9 mouse cellular contexts compared by ENCODE assay signal in the genomic region with DNA sequence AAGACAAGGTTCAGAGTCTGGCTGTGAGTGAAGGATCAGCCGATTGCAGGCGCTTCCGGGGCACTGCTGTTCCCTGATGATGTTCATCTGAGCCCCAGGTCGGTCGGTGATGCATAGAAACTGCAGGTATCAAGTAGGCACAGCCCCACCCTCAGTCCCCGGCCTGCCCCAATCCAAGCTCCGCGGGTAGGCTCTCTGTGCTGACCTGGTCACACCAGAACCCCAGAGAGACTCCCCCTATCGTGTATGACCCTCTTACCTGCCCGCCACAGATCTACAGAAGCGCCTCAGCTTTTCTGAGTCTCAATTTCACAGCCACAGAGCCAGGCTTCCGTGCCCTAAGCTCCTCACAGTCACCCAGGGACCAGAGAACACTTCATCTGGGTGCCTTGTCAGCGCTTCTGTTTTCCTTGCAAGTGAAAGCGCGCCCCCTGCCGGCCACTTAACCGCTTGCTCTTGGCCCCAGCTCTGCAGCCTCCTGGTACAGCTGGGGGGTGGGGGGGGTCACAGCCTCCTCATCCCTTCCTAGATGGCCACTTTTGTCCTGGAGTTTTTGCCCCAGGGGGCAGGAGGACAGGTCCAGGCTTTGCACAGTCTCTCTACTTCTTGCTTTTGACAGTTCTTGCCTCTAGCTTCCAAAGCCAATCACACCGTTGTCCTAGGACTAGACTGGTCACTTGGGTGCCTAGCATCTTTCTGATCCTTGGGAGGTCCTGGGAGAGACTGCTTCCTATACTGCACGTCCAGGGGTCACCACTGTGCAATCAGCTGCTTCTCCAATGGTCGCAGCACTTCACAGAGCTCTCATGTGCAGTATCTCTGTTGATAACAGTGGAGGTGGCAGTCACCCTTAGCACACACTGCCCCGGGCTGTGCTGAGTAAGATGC. TPM values are rescaled to one million over a fixed set of nuclear protein-coding genes. Genes with fewer than 3 reads are reported as not detected.
DNase-seq lines count a peak whose midpoint lies in the region; ATAC-seq lines count a peak whose summit lies in the region.
"Had no signal": no experiment of that assay in that cellular context is flagged by ENCODE, and none has a peak within 500 bp of the region (broad histone marks: within the 10 kb centered on the region; RNA-seq: fewer than 3 reads in every experiment).

No protein-coding gene starts in this region.

- no peaks in the 10 kb centered on the region for H3K4me1 ChIP-seq in hindbrain, embryonic 14.5 days (replicated peaks; ENCODE audit: control insufficient read depth, insufficient read depth, low read length)

- H3K4me2 ChIP-seq in hindbrain, embryonic 14.5 days (replicated peaks), result no peak overlapping the region
- H3K4me2 ChIP-seq: heart, embryonic 15.5 days had no signal

- no peaks in the 10 kb centered on the region for H3K36me3 ChIP-seq in hindbrain, embryonic 14.5 days (replicated peaks; ENCODE audit: control insufficient read depth, insufficient read depth)
- H3K36me3 ChIP-seq: heart, embryonic 15.5 days had no signal

- H3K9me3 ChIP-seq in hindbrain, embryonic 14.5 days (ENCODE audit: control insufficient read depth, low read length), result no peaks in the 10 kb centered on the region
- H3K9me3 ChIP-seq: heart, embryonic 15.5 days had no signal

- no peaks in the 10 kb centered on the region for H3K27me3 ChIP-seq in hindbrain, embryonic 14.5 days (ENCODE audit: control insufficient read depth, insufficient read depth, low read length)

- no peak overlapping the region for H3K27ac ChIP-seq in hindbrain, embryonic 14.5 days
- H3K27ac ChIP-seq: heart, embryonic 15.5 days had no signal

- peak; percentile 73; the same call in 1 of the 2 replicates for ATAC-seq in hindbrain, embryonic 14.5 days (ENCODE audit: low FRiP score)

- WGBS in hindbrain, embryonic 14.5 days, result 32% methylated on average over 21 of the region's 21 CpGs

- no peak overlapping the region for H3K4me3 ChIP-seq in hindbrain, embryonic 14.5 days (replicated peaks; ENCODE audit: low read length)
- H3K4me3 ChIP-seq: heart, embryonic 15.5 days had no signal

- no peak overlapping the region for H3K9ac ChIP-seq in hindbrain, embryonic 14.5 days
- H3K9ac ChIP-seq: heart, embryonic 15.5 days had no signal

- peak; percentile 97 for DNase-seq in NIH3T3 (ENCODE audit: low read depth)
- peak; percentile 91 for DNase-seq in cerebellum, adult 9-10 months
- peak; percentile 52 to 96 for DNase-seq in frontal cortex, adult 2 months (ENCODE audit: extremely low spot score in 1 of 2, low spot score in 1 of 2)
- peak; percentile 90 for DNase-seq in hindbrain, embryonic 14.5 days (ENCODE audit: low spot score)
- DNase-seq in layer of hippocampus, postnatal 14 days (ENCODE audit: low spot score in 2 of 2), result peak; percentile 85 to 90
- peak; percentile 77 for DNase-seq in lung, postnatal 25 days (ENCODE audit: low spot score)
- DNase-seq in retina, embryonic 14.5 days (ENCODE audit: low spot score), result peak; percentile 89
- peak; percentile 94 for DNase-seq in thymus, postnatal 14 days

RNA-seq across cellular contexts. Expression of a gene that starts 36.9 kb away (rescaled TPM):
- polyA plus RNA-seq in frontal cortex, adult 2 months (2012; rRNA removed), result 0.12 TPM in 1 of 2 replicates, not detected in the other
- polyA plus RNA-seq in hindbrain, embryonic 14.5 days (2014; fragmentation: Nextera tagmentation; extraction: Ambion mirVana), result not detected in 2 replicates
- not detected for total RNA-seq in layer of hippocampus, postnatal 14 days (2021)
- polyA plus RNA-seq: heart, embryonic 15.5 days had no signal

RNA-seq across cellular contexts. Expression of a gene that starts 48.5 kb away (rescaled TPM):
- not detected in 2 replicates for polyA plus RNA-seq in frontal cortex, adult 2 months (2012; rRNA removed)
- not detected in 2 replicates for polyA plus RNA-seq in hindbrain, embryonic 14.5 days (2014; fragmentation: Nextera tagmentation; extraction: Ambion mirVana)
- not detected for total RNA-seq in layer of hippocampus, postnatal 14 days (2021)
- polyA plus RNA-seq: heart, embryonic 15.5 days had no signal

RNA-seq across cellular contexts. Expression of a gene that starts 54.8 kb away (rescaled TPM):
- 0.15 TPM in 1 of 2 replicates, not detected in the other for polyA plus RNA-seq in frontal cortex, adult 2 months (2012; rRNA removed)
- polyA plus RNA-seq in hindbrain, embryonic 14.5 days (2014; fragmentation: Nextera tagmentation; extraction: Ambion mirVana), result not detected in 2 replicates
- total RNA-seq in layer of hippocampus, postnatal 14 days (2021), result not detected
- polyA plus RNA-seq: heart, embryonic 15.5 days had no signal
